Mouse (Mus musculus) megakaryocyte, embryonic 14.5 days (primary cell): Measurements from ENCODE around the gene Olfr187. TPM values are rescaled to one million over a fixed set of nuclear protein-coding genes. Genes with fewer than 3 reads are reported as not detected.
"Not testable (repeated sequence)": the region's sequence is repeated elsewhere in the genome, so short reads cannot be mapped to it uniquely, and the experiment has no call there.

Source experiments
- H3K27me3 ChIP-seq: replicated peaks from 2 replicates; pipeline ENCODE3; 2012; ENCODE audit warnings: inconsistent platforms
- H3K36me3 ChIP-seq: replicated peaks from 2 replicates; pipeline ENCODE3; 2012; ENCODE audit warnings: low read length, inconsistent platforms, mixed read lengths
- H3K4me1 ChIP-seq: 2 replicates; pipeline ENCODE4 v1.6.1; 2012; ENCODE audit warnings: inconsistent platforms
- H3K4me3 ChIP-seq: replicated peaks from 2 replicates; pipeline ENCODE3; 2012; ENCODE audit warnings: moderate library complexity, mild to moderate bottlenecking, inconsistent platforms
- H3K9me3 ChIP-seq: 2 replicates; pipeline ENCODE4 v1.6.1; 2012; ENCODE audit warnings: inconsistent platforms
- FLI1 ChIP-seq: IDR thresholded peaks from 2 replicates; pipeline ENCODE4 v1.6.1; 2012; ENCODE audit warnings: low read length, inconsistent platforms, mixed read lengths
- GATA1 ChIP-seq: IDR thresholded peaks from 3 replicates; pipeline ENCODE4 v1.6.1; 2012; ENCODE audit warnings: mixed read lengths, low read length, inconsistent platforms, borderline replicate concordance
- polyA plus RNA-seq: library from polyadenylated mRNA; stranded (reverse); fragments of >175 nt; gene quantifications from 2 replicates; pipeline ENCODE4 v1.2.3, GENCODE M21; 2012; ENCODE audit warnings: low replicate concordance; ENCODE audit not compliant: insufficient read depth

Gene Olfr187
- not detected in 2 replicates for polyA plus RNA-seq

DNA sequence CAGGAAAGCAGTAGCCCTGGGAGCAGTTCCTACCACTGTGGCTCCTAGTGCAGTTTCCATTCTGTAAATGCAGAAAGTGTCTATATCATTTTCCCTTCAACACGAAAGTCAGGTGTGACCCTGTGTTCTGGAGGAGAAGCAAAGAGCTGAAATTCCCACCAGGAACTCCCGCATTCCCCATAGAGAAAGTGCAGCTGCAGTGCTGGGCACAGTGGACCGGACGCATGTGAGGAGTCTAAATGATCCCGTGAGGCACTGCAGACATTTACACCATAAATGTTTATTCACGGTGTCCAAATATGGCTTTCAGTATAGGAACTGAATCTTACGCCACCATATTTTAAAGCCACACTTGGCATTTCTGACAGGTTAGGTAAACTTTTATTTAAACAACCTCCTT, at the start of gene Olfr187:
Gene Olfr187, minus strand, starts transcription at position 58 of the 400 bp plus-strand sequence.
- H3K4me3 ChIP-seq: no peak within 1 kb of the TSS
- no peaks in the 10 kb centered on the region for H3K4me1 ChIP-seq
- H3K36me3 ChIP-seq: no peaks in the 10 kb centered on the region
- TF ChIP-seq FLI1 (no peak), GATA1 (no peak)
- H3K27me3 ChIP-seq: no peaks in the 10 kb centered on the region
- 0 out of 2 replicates have a peak, but pooled peaks cover 3% of the 10 kb centered on the region for H3K9me3 ChIP-seq

DNA sequence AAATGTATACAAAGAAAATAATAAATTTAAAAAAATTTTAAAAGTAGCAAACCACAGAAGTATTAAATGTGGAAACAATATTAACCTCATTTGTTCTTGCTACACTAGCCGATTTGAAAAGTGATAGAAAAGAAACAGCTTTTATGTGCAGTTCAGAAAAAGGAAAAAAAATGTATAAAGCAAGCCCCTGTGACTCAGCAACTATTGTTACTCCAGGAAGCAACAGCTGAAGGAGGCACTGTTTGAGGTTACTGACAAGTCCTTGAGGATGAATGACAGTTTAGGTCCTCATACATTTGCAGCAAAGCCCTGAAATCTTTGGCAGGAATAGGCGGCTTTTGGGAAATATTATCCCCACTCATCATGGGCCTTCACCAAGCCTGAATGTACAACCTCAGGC, 41.5 kb upstream of the Olfr187 start:
- not testable (repeated sequence) for H3K4me3 ChIP-seq, H3K9me3 ChIP-seq, H3K36me3 ChIP-seq, H3K4me1 ChIP-seq, H3K27me3 ChIP-seq

DNA sequence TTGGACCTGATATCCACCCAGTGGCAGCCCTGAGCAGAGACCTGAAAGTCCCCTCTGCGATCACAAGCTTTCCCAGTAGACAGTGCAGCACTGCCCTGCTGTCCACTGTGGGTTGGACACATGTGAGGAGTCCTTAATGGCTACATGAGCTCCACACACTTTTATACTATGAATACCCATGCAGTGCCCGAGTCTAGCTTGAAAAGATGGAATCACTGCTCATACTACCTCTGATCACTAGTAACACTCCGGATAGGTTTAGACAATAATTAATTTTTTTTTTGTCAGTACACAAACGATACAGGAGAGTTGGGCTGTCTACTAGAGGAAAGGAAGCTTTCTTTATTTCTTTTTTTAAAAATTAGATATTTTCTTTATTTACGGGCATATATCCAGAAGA, 38.3 kb upstream of the Olfr187 start, which contains the start of gene Olfr190:
Gene Olfr190, minus strand, starts transcription at position 101 of the 400 bp plus-strand sequence.
- no peaks in the 10 kb centered on the region for H3K27me3 ChIP-seq
- TF ChIP-seq FLI1: no peak
- no peak for TF ChIP-seq GATA1

DNA sequence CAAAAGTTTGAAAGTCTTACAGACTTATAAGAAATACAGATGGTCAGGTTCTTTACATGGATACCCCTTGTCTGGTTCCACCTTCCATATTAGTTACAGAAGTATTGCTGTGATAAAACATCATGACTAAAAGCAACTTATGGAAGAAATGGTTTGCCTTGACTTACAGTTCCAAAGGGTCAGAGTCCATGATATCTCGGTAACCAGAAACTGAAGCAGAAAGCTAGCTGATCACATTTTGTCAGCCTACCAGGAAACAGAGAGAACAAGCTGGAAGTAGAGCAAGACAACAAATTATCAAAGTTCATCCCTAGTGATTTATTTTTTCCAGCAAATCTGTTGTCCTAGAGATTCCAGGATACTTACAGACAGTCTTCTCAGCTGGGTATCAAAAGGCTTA, 34.0 kb upstream of the Olfr187 start:
- H3K27me3 ChIP-seq: no peaks in the 10 kb centered on the region
- TF ChIP-seq GATA1: no peak
- no peak for TF ChIP-seq FLI1
- no peak overlapping the region for H3K4me3 ChIP-seq
- H3K4me1 ChIP-seq: no peaks in the 10 kb centered on the region
- H3K36me3 ChIP-seq: no peaks in the 10 kb centered on the region
- no peaks in the 10 kb centered on the region for H3K9me3 ChIP-seq

More for the DNA sequence above, 38.3 kb upstream of the Olfr187 start, which contains the start of gene Olfr190:
- Histone ChIP-seq H3K4me1 (no peaks in the 10 kb centered on the region), H3K4me3 (no peak within 1 kb of the TSS), H3K36me3 (no peaks in the 10 kb centered on the region), H3K9me3 (no peaks in the 10 kb centered on the region)

DNA sequence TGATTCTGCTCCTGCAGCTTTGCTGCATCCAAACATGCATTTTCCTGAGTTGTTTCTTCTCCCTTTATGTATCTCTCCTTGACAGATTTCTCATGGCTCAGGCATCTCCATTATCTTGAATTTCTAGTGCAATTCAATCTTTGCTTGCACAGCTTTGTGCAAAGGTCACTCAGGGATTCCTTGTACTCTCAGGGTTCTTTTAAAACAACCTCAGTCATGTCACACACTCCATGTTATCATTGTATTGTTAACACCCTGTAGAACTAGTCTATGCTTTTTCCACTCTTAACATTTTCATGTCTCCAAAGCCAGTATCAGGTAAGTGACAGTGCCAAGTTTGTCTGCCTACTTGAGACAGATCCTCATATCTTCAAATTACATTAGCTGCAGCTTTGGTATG, 32.2 kb upstream of the Olfr187 start:
- H3K9me3 ChIP-seq: no peaks in the 10 kb centered on the region
- no peak overlapping the region for H3K4me3 ChIP-seq
- TF ChIP-seq FLI1 (no peak), GATA1 (no peak)
- no peaks in the 10 kb centered on the region for H3K36me3 ChIP-seq
- H3K4me1 ChIP-seq: no peaks in the 10 kb centered on the region
- no peaks in the 10 kb centered on the region for H3K27me3 ChIP-seq

DNA sequence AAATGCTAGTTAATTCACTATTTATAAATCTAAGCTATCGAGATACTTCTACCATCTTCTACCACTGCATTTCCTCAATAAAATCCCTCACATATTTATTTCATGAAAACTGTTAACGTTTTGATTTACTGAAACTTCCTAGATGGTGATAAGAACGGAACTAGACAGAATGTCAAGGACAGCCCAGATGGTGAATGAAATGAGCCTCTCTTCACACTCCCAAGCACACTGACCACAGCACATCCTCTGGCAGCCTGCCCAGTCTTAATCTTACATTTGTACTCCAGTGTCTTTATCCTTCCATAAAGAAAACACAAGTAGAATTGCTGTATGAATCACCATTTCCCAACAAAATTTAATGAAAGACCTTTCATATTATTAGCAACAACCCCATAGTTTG, 22.8 kb upstream of the Olfr187 start:
- H3K27me3 ChIP-seq, H3K36me3 ChIP-seq, H3K4me3 ChIP-seq, H3K9me3 ChIP-seq, H3K4me1 ChIP-seq: not testable (repeated sequence)

DNA sequence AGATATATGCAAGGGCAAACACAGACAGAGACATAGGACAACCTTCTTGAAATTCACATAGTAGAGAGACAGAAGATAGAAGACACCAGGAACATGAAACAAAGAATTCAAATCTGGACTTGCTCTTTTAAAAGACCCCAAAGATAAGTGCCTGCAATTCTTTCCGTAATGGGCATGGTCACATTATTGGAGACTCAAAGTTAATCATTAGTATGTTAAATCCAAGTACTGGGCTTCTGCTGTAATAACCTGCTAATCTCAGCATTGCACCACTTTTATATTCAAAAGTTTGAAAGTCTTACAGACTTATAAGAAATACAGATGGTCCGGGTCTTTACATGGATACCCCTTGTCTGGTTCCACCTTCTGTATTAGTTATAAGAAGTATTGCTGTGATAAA, 9.7 kb upstream of the Olfr187 start:
- not testable (repeated sequence) for H3K4me1 ChIP-seq, H3K4me3 ChIP-seq, H3K27me3 ChIP-seq, H3K9me3 ChIP-seq, H3K36me3 ChIP-seq

DNA sequence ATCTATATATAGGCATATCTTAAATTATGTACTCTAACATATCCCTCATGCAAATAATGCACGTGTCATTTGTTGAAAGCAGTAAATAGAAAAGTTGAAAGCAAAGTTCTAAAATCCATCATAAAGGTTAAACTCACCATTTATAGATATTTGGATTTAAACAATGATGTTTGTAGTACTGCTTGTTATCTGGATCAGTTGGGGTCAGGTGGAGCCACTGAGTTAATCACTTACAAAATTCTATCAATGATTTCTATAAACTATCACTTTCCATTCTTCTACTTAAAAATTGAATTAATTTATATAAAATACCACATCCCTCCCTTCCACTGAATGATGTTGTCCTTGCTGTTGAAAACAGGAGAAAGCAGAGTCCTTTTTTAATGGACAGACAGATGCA, 9.3 kb upstream of the Olfr187 start:
- Histone ChIP-seq H3K4me3 (no peak overlapping the region), H3K4me1 (no peaks in the 10 kb centered on the region), H3K9me3 (0 out of 2 replicates have a peak, but pooled peaks cover 3% of the 10 kb centered on the region), H3K27me3 (no peaks in the 10 kb centered on the region), H3K36me3 (no peaks in the 10 kb centered on the region)
- TF ChIP-seq FLI1 (no peak), GATA1 (no peak)

DNA sequence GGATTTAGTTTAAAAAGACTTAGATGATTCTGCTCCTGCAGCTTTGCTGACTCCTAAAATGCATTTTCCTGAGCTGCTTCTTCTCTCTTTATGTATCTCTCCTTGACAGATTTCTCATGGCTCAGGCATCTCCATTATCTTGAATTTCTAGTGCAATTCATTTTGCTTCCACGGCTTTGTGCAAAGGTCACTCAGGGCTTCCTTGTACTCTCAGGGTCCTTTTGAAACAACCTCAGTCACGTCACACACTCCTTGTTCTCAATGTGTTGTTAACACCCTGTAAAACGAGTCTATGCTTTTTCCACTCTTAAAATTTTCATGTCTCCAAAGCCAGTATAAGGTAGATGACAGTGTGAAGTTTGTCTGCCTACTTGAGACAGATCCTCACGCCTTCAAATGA, 8.0 kb upstream of the Olfr187 start:
- Histone ChIP-seq H3K4me3 (no peak overlapping the region), H3K36me3 (no peaks in the 10 kb centered on the region), H3K27me3 (no peaks in the 10 kb centered on the region), H3K9me3 (0 out of 2 replicates have a peak, but pooled peaks cover 3% of the 10 kb centered on the region), H3K4me1 (no peaks in the 10 kb centered on the region)
- TF ChIP-seq GATA1: no peak
- TF ChIP-seq FLI1: no peak

DNA sequence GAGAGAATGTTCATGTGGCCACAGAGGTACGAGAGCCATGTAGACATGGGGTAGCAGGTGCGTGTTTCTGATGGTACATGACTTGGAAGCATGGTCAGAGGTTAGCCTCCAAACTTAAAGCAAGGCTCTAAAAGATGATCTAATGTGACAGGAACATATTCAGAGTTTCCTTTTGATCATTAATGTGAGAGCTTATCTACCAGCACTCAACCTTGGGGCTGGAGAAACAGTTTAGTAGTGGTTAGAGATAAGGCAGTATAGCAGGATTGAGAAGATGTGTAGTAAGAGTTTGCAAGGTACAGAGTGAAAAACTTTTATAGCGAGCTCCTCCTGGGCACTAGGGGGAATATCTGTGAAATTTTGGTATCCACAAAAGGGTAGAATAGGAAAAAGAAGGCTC, 6.3 kb upstream of the Olfr187 start:
- Histone ChIP-seq H3K4me1 (no peaks in the 10 kb centered on the region), H3K4me3 (no peak overlapping the region), H3K9me3 (0 out of 2 replicates have a peak, but pooled peaks cover 3% of the 10 kb centered on the region), H3K36me3 (no peaks in the 10 kb centered on the region), H3K27me3 (no peaks in the 10 kb centered on the region)
- no peak for TF ChIP-seq GATA1
- TF ChIP-seq FLI1: no peak

DNA sequence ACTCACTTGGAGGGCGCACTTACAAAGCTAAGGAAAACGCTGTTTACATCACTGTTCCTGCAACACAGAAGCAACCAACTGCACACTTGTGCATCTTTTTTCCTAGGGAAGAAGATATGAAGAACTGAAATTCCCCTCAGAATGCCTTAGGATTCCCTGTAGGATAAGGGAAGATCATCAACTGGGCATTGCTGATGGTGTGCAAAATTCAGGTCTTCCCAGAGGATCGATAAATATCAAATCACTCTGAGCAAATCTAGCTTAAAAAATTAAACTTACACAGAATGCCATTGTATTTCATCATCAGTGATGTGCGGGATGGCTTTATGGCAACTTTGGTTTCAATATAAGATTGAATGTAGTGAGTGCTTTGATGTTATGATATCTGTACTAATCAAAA, 9.4 kb downstream of the Olfr187 start, which contains the start of gene Olfr186:
Gene Olfr186, minus strand, starts transcription at position 101 of the 400 bp plus-strand sequence.
- H3K9me3 ChIP-seq: no peaks in the 10 kb centered on the region
- TF ChIP-seq FLI1 (no peak), GATA1 (no peak)

More for the DNA sequence above, 9.4 kb downstream of the Olfr187 start, which contains the start of gene Olfr186:
- Histone ChIP-seq H3K36me3 (no peaks in the 10 kb centered on the region), H3K4me1 (no peaks in the 10 kb centered on the region), H3K4me3 (no peak within 1 kb of the TSS), H3K27me3 (no peaks in the 10 kb centered on the region)
